Mouse (Mus musculus): ENCODE measurements around the gene Phb2. TPM values are rescaled to one million over a fixed set of nuclear protein-coding genes. Genes with fewer than 3 reads are reported as not detected.
"Not testable (repeated sequence)": the region's sequence is repeated elsewhere in the genome, so short reads cannot be mapped to it uniquely, and the experiment has no call there.

Phb2 gene
- polyA plus RNA-seq, 1 experiment: 47.6 TPM

- Histone ChIP-seq H3K36me3 (ENCODE audit: control insufficient read depth, insufficient read depth, low read length) (no peaks in the 10 kb centered on the region), H3K27me3 (ENCODE audit: control insufficient read depth, insufficient read depth, low read length) (no peaks in the 10 kb centered on the region), H3K27ac (ENCODE audit: control insufficient read depth, insufficient read depth, low read depth, low read length) (no peak overlapping the region), H3K4me3 (ENCODE audit: control insufficient read depth, low read depth, low read length) (no peak overlapping the region), H3K4me1 (ENCODE audit: control insufficient read depth, insufficient read depth, low read length) (no peaks in the 10 kb centered on the region; the same call in 1 of the 2 replicates)
- TF ChIP-seq CTCF (IDR thresholded peaks at IDR 0.05; ENCODE audit: control insufficient read depth, insufficient read depth, insufficient replicate concordance, low read depth, low read length): no peak
Observed at GRCm38 (mm10) chr6:124670281-124670900, 41.7 kb upstream of the Phb2 start.

GRCm38 (mm10) chr6:124672100-124672499, 40.0 kb upstream of the Phb2 start:
- TF ChIP-seq POLR2A (IDR thresholded peaks at IDR 0.05; ENCODE audit: control insufficient read depth, low read depth, low read length): no peak

GRCm38 (mm10) chr6:124673619-124674018, 38.5 kb upstream of the Phb2 start:
- Histone ChIP-seq H3K4me1 (ENCODE audit: control insufficient read depth, insufficient read depth, low read length) (no peaks in the 10 kb centered on the region; the same call in 1 of the 2 replicates), H3K27ac (ENCODE audit: control insufficient read depth, insufficient read depth, low read depth, low read length) (no peak overlapping the region), H3K36me3 (ENCODE audit: control insufficient read depth, insufficient read depth, low read length) (no peaks in the 10 kb centered on the region), H3K4me3 (ENCODE audit: control insufficient read depth, low read depth, low read length) (no peak overlapping the region), H3K27me3 (ENCODE audit: control insufficient read depth, insufficient read depth, low read length) (no peaks in the 10 kb centered on the region)
- no peak for TF ChIP-seq POLR2A (IDR thresholded peaks at IDR 0.05; ENCODE audit: control insufficient read depth, low read depth, low read length)
- no peak for TF ChIP-seq CTCF (IDR thresholded peaks at IDR 0.05; ENCODE audit: control insufficient read depth, insufficient read depth, insufficient replicate concordance, low read depth, low read length)

More at GRCm38 (mm10) chr6:124672100-124672499, 40.0 kb upstream of the Phb2 start:
- Histone ChIP-seq H3K4me3 (ENCODE audit: control insufficient read depth, low read depth, low read length) (no peak overlapping the region), H3K4me1 (ENCODE audit: control insufficient read depth, insufficient read depth, low read length) (no peaks in the 10 kb centered on the region; the same call in 1 of the 2 replicates), H3K36me3 (ENCODE audit: control insufficient read depth, insufficient read depth, low read length) (no peaks in the 10 kb centered on the region), H3K27me3 (ENCODE audit: control insufficient read depth, insufficient read depth, low read length) (no peaks in the 10 kb centered on the region), H3K27ac (ENCODE audit: control insufficient read depth, insufficient read depth, low read depth, low read length) (no peak overlapping the region)

DNA sequence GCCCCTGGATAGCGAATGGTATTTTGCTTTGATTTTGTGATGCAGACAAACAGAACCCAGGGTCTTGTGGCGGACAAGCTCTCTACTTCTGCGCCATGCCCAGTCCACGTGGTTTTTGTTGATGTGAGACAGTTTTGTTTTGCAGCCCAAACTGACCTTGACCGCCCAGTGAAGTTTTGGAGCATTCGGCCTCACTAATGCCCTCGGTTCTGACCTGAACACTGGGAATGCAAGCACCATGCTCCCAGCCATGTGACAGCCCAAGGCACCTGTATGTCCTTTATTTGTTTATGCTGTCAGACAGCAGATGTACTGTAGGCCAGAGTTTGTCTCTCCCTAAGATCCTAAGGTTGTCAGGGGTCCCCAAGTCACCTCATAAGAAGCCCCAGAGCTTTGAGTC, 37.5 kb upstream of the Phb2 start:
- H3K27me3 ChIP-seq (ENCODE audit: control insufficient read depth, insufficient read depth, low read length): no peaks in the 10 kb centered on the region
- H3K27ac ChIP-seq (ENCODE audit: control insufficient read depth, insufficient read depth, low read depth, low read length): no peak overlapping the region
- no peak overlapping the region for H3K4me3 ChIP-seq (ENCODE audit: control insufficient read depth, low read depth, low read length)
- H3K4me1 ChIP-seq (ENCODE audit: control insufficient read depth, insufficient read depth, low read length): no peaks in the 10 kb centered on the region; the same call in 1 of the 2 replicates
- TF ChIP-seq CTCF (IDR thresholded peaks at IDR 0.05; ENCODE audit: control insufficient read depth, insufficient read depth, insufficient replicate concordance, low read depth, low read length) (no peak), POLR2A (IDR thresholded peaks at IDR 0.05; ENCODE audit: control insufficient read depth, low read depth, low read length) (no peak)
- no peaks in the 10 kb centered on the region for H3K36me3 ChIP-seq (ENCODE audit: control insufficient read depth, insufficient read depth, low read length)

GRCm38 (mm10) chr6:124676171-124676570, 36.0 kb upstream of the Phb2 start:
- H3K36me3 ChIP-seq (ENCODE audit: control insufficient read depth, insufficient read depth, low read length): no peaks in the 10 kb centered on the region
- TF ChIP-seq CTCF (IDR thresholded peaks at IDR 0.05; ENCODE audit: control insufficient read depth, insufficient read depth, insufficient replicate concordance, low read depth, low read length) (no peak), POLR2A (IDR thresholded peaks at IDR 0.05; ENCODE audit: control insufficient read depth, low read depth, low read length) (no peak)
- H3K4me3 ChIP-seq (ENCODE audit: control insufficient read depth, low read depth, low read length): no peak overlapping the region
- H3K27ac ChIP-seq (ENCODE audit: control insufficient read depth, insufficient read depth, low read depth, low read length): no peak overlapping the region
- H3K4me1 ChIP-seq (ENCODE audit: control insufficient read depth, insufficient read depth, low read length): no peaks in the 10 kb centered on the region; the same call in 1 of the 2 replicates
- H3K27me3 ChIP-seq (ENCODE audit: control insufficient read depth, insufficient read depth, low read length): no peaks in the 10 kb centered on the region

- no peaks in the 10 kb centered on the region for H3K27me3 ChIP-seq (ENCODE audit: control insufficient read depth, insufficient read depth, low read length)
- H3K27ac ChIP-seq (ENCODE audit: control insufficient read depth, insufficient read depth, low read depth, low read length): no peak overlapping the region
- H3K36me3 ChIP-seq (ENCODE audit: control insufficient read depth, insufficient read depth, low read length): no peaks in the 10 kb centered on the region
- no peaks in the 10 kb centered on the region; the same call in 1 of the 2 replicates for H3K4me1 ChIP-seq (ENCODE audit: control insufficient read depth, insufficient read depth, low read length)
- no peak overlapping the region for H3K4me3 ChIP-seq (ENCODE audit: control insufficient read depth, low read depth, low read length)
- TF ChIP-seq CTCF (IDR thresholded peaks at IDR 0.05; ENCODE audit: control insufficient read depth, insufficient read depth, insufficient replicate concordance, low read depth, low read length) (no peak), POLR2A (IDR thresholded peaks at IDR 0.05; ENCODE audit: control insufficient read depth, low read depth, low read length) (no peak)
Observed at GRCm38 (mm10) chr6:124678769-124679168, 33.4 kb upstream of the Phb2 start.

DNA sequence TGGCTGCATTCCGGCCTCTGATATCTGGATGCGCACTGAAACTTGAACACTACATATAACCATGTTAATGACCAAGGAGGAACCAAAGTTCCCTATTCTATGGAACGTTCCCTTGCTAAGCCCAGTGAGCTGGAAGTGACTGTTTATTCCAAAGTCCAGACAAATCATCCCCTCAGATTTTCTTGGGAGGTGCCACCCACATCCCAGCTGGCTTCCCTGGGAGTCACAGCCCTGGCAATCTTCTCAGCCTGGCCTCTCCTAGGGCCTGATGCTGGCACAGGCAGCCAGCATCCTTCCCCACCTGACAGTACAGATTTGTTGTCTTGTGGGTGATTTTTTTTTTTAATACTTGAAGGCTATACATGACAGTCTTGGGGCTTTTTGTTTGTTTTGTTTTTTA, 32.6 kb upstream of the Phb2 start:
- Histone ChIP-seq H3K27me3 (ENCODE audit: control insufficient read depth, insufficient read depth, low read length) (no peaks in the 10 kb centered on the region), H3K4me1 (ENCODE audit: control insufficient read depth, insufficient read depth, low read length) (no peaks in the 10 kb centered on the region; the same call in 1 of the 2 replicates), H3K27ac (ENCODE audit: control insufficient read depth, insufficient read depth, low read depth, low read length) (no peak overlapping the region), H3K36me3 (ENCODE audit: control insufficient read depth, insufficient read depth, low read length) (no peaks in the 10 kb centered on the region), H3K4me3 (ENCODE audit: control insufficient read depth, low read depth, low read length) (no peak overlapping the region)
- no peak for TF ChIP-seq POLR2A (IDR thresholded peaks at IDR 0.05; ENCODE audit: control insufficient read depth, low read depth, low read length)
- TF ChIP-seq CTCF (IDR thresholded peaks at IDR 0.05; ENCODE audit: control insufficient read depth, insufficient read depth, insufficient replicate concordance, low read depth, low read length): no peak

DNA sequence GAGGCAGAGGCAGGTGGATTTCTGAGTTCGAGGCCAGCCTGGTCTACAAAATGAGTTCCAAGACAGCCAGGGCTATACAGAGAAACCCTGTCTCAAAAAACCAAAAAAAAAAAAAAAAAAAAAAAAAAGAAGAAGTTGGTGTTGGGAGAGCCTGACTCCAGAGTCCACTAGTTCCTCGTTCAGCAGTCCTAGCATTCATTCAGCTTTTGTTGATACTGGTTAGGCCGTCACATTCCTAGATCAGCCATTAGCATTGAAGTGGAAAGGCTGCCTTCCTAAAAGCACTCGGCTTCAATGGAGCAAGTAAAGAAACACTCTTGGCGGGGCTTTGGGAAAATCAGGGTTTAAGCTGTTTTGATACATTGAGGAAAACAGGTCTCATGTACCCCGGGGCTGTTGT, 29.8 kb upstream of the Phb2 start:
- not testable (repeated sequence) for H3K27me3 ChIP-seq (ENCODE audit: control insufficient read depth, insufficient read depth, low read length); H3K4me1 ChIP-seq (ENCODE audit: control insufficient read depth, insufficient read depth, low read length); H3K27ac ChIP-seq (ENCODE audit: control insufficient read depth, insufficient read depth, low read depth, low read length); H3K36me3 ChIP-seq (ENCODE audit: control insufficient read depth, insufficient read depth, low read length); H3K4me3 ChIP-seq (ENCODE audit: control insufficient read depth, low read depth, low read length)
